22 mouse cellular contexts compared by ENCODE assay signal in the genomic region with DNA sequence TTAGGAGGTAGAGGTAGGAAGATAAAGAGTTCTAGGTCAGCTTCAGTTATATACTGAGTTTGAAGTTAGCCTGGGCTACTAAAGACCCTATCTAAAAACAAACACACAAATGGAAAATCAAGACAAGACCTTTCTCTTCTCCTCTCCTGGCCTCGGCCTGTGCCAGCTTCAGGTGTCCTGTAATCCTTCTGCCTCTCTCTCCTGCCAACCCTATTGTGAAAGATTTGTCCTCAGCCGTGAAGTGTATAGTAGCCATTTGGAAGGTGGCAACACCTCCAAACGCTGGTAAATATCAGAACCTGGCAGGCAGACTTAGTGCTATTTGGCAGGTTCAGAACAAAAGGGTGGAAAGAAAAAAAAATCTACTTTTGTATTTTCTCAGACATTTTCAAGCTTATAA. TPM values are rescaled to one million over a fixed set of nuclear protein-coding genes. Genes with fewer than 3 reads are reported as not detected.
DNase-seq lines count a peak whose midpoint lies in the region; ATAC-seq and TF ChIP-seq lines count a peak whose summit lies in the region.
"Had no signal": no experiment of that assay in that cellular context is flagged by ENCODE, and none has a peak within 500 bp of the region (broad histone marks: within the 10 kb centered on the region; RNA-seq: fewer than 3 reads in every experiment).

No protein-coding gene starts in this region.

- H3K4me2 ChIP-seq in liver, postnatal 0 days (ENCODE audit: low read depth, low read length) = no peak overlapping the region
- H3K4me2 ChIP-seq in liver, embryonic 12.5 days = no peak overlapping the region
- H3K4me2 ChIP-seq: forebrain, embryonic 13.5 days; hindbrain, embryonic 15.5 days; intestine, embryonic 15.5 days; liver, embryonic 13.5 days; midbrain, embryonic 15.5 days had no signal

- TF ChIP-seq POLR2A in cerebellum, adult 2 months (IDR thresholded peaks at IDR 0.05; ENCODE audit: borderline replicate concordance, insufficient read depth, low read length) = no peak

- peak; percentile 43; the same call in 1 of the 2 replicates for ATAC-seq in liver, postnatal 0 days
- no peak for ATAC-seq in liver, embryonic 12.5 days
- ATAC-seq: forebrain, embryonic 13.5 days; intestine, embryonic 15.5 days; midbrain, embryonic 15.5 days had no signal

- no peak for TF ChIP-seq EP300 in liver, postnatal 0 days (IDR thresholded peaks at IDR 0.05; ENCODE audit: low read depth)

- DNase-seq in cerebellum, adult 2 months = peak; percentile 59 to 79
- DNase-seq in cerebellum, postnatal 4 days (ENCODE audit: low spot score in 2 of 2) = no peak
- no peak for DNase-seq in liver, postnatal 0 days
- DNase-seq in cerebellum, adult 8-10 months = peak; percentile 55
- DNase-seq in fat pad, adult 2 months (ENCODE audit: extremely low read depth, low read depth, low spot score) = peak; percentile 71
- DNase-seq in kidney, adult 18-20 months = no peak
- DNase-seq: gastrocnemius, postnatal 14 days; heart, postnatal 4 days; kidney, postnatal 36 days; layer of hippocampus, adult 9-11 months; liver, embryonic 13.5 days; thymus, postnatal 14 days had no signal

- H3K36me3 ChIP-seq in liver, postnatal 0 days (replicated peaks; ENCODE audit: insufficient read depth, low read length) = no peaks in the 10 kb centered on the region
- H3K36me3 ChIP-seq in liver, embryonic 12.5 days = peaks cover 12% of the 10 kb centered on the region
- H3K36me3 ChIP-seq: embryonic facial prominence, embryonic 10.5 days; heart, embryonic 10.5 days; hindbrain, embryonic 15.5 days; intestine, embryonic 15.5 days; limb, embryonic 10.5 days; midbrain, embryonic 15.5 days had no signal

- H3K4me1 ChIP-seq in cerebellum, adult 2 months (ENCODE audit: control insufficient read depth, insufficient read depth, low read length) = peaks cover 32% of the 10 kb centered on the region
- H3K4me1 ChIP-seq in liver, postnatal 0 days (ENCODE audit: insufficient read depth) = peaks cover 39% of the 10 kb centered on the region
- H3K4me1 ChIP-seq in liver, embryonic 12.5 days = peaks cover 56% of the 10 kb centered on the region
- H3K4me1 ChIP-seq: hindbrain, embryonic 15.5 days; midbrain, embryonic 15.5 days had no signal

- WGBS in cerebellum, adult 2 months = 8% methylated on average over 3 of the region's 3 CpGs
- WGBS in liver, postnatal 0 days (ENCODE audit: insufficient replicate concordance) = 52% methylated on average over 3 of the region's 3 CpGs
- WGBS in liver, embryonic 12.5 days (ENCODE audit: insufficient replicate concordance) = 64% methylated on average over 3 of the region's 3 CpGs

- no peaks in the 10 kb centered on the region for H3K27me3 ChIP-seq in cerebellum, adult 2 months (ENCODE audit: control insufficient read depth, insufficient read depth, low read length)
- no peaks in the 10 kb centered on the region for H3K27me3 ChIP-seq in liver, postnatal 0 days (ENCODE audit: insufficient read depth, low read length)
- no peaks in the 10 kb centered on the region for H3K27me3 ChIP-seq in liver, embryonic 12.5 days (replicated peaks)
- H3K27me3 ChIP-seq: forebrain, embryonic 13.5 days; hindbrain, embryonic 15.5 days; intestine, embryonic 15.5 days; liver, embryonic 13.5 days; midbrain, embryonic 15.5 days had no signal

- H3K9ac ChIP-seq in liver, postnatal 0 days (replicated peaks) = no peak overlapping the region
- no peak overlapping the region for H3K9ac ChIP-seq in liver, embryonic 12.5 days
- H3K9ac ChIP-seq: forebrain, embryonic 13.5 days; hindbrain, embryonic 15.5 days; intestine, embryonic 15.5 days; liver, embryonic 13.5 days; midbrain, embryonic 15.5 days had no signal

- TF ChIP-seq CTCF in cerebellum, adult 2 months (IDR thresholded peaks at IDR 0.05; ENCODE audit: borderline replicate concordance, insufficient read depth, low read depth, low read length) = no peak
- TF ChIP-seq CTCF in liver, postnatal 0 days (IDR thresholded peaks at IDR 0.05; ENCODE audit: low read depth) = no peak

- H3K9me3 ChIP-seq in liver, postnatal 0 days (ENCODE audit: low read length) = no peaks in the 10 kb centered on the region
- H3K9me3 ChIP-seq in liver, embryonic 12.5 days (replicated peaks) = no peaks in the 10 kb centered on the region
- H3K9me3 ChIP-seq: embryonic facial prominence, embryonic 10.5 days; forebrain, embryonic 13.5 days; heart, embryonic 10.5 days; hindbrain, embryonic 15.5 days; intestine, embryonic 15.5 days; limb, embryonic 10.5 days; liver, embryonic 13.5 days; midbrain, embryonic 15.5 days had no signal

- peak overlapping the region; percentile 99 for H3K27ac ChIP-seq in cerebellum, adult 2 months (ENCODE audit: insufficient read depth, low read length)
- peak overlapping the region; percentile 85 for H3K27ac ChIP-seq in liver, postnatal 0 days (ENCODE audit: low read depth)
- H3K27ac ChIP-seq in liver, embryonic 12.5 days = no peak overlapping the region
- H3K27ac ChIP-seq: embryonic facial prominence, embryonic 10.5 days; forebrain, embryonic 13.5 days; hindbrain, embryonic 15.5 days; intestine, embryonic 15.5 days; left cerebral cortex, adult 2 months; limb, embryonic 10.5 days; liver, embryonic 13.5 days; midbrain, embryonic 15.5 days had no signal

- no peak overlapping the region for H3K4me3 ChIP-seq in cerebellum, adult 2 months (replicated peaks; ENCODE audit: insufficient read depth, low read depth, low read length)
- H3K4me3 ChIP-seq in liver, postnatal 0 days (ENCODE audit: low read depth, low read length) = no peak overlapping the region
- no peak overlapping the region for H3K4me3 ChIP-seq in liver, embryonic 12.5 days
- H3K4me3 ChIP-seq: embryonic facial prominence, embryonic 10.5 days; forebrain, embryonic 13.5 days; heart, embryonic 10.5 days; hindbrain, embryonic 15.5 days; intestine, embryonic 15.5 days; left cerebral cortex, adult 2 months; limb, embryonic 10.5 days; liver, embryonic 13.5 days; midbrain, embryonic 15.5 days; myocyte had no signal

RNA-seq across cellular contexts. Expression of gene Kat2b, which starts 13.6 kb away (rescaled TPM):
- polyA plus RNA-seq in cerebellum, adult 2 months (2012; rRNA removed) = 40.5 and 43.4 TPM in 2 replicates
- polyA plus RNA-seq in liver, postnatal 0 days (2015; fragmentation: Nextera tagmentation; extraction: Ambion mirVana) = 5.5 and 6.2 TPM in 2 replicates
- polyA plus RNA-seq in liver, embryonic 12.5 days (2016; fragmentation: Nextera tagmentation; extraction: Ambion mirVana) = 4.9 and 5.1 TPM in 2 replicates

RNA-seq across cellular contexts. Expression of gene Pp2d1, which starts 41.0 kb away (rescaled TPM):
- not detected in 2 replicates for polyA plus RNA-seq in cerebellum, adult 2 months (2012; rRNA removed)
- polyA plus RNA-seq in liver, postnatal 0 days (2015; fragmentation: Nextera tagmentation; extraction: Ambion mirVana) = not detected in 2 replicates
- 0.14 and 0.21 TPM in 2 replicates for polyA plus RNA-seq in liver, embryonic 12.5 days (2016; fragmentation: Nextera tagmentation; extraction: Ambion mirVana)

Comparison
In these comparisons a context has a peak if more than half of its experiments do, and no peak if none do; other contexts are left out.
1. DNase-seq: peak in cerebellum, adult 2 months (2 of 2), cerebellum, adult 8-10 months (single experiment) and fat pad, adult 2 months (single experiment); none in cerebellum, postnatal 4 days (0 of 2), liver, postnatal 0 days (single experiment) and kidney, adult 18-20 months (single experiment).